Mouse (Mus musculus): ENCODE measurements around the gene Tacc2.

Gene Tacc2

GRCm38 (mm10) chr7:130688601-130689000 lies 111.4 kb downstream of the Tacc2 start:
- DNase-seq (ENCODE audit: low spot score in 2 of 2) = no peak

- no peak for DNase-seq (ENCODE audit: low spot score in 2 of 2)
Measured at GRCm38 (mm10) chr7:130690869-130691268, 113.6 kb downstream of the Tacc2 start.

GRCm38 (mm10) chr7:130691931-130692330 lies 114.7 kb downstream of the Tacc2 start:
- DNase-seq (ENCODE audit: low spot score in 2 of 2) = no peak

GRCm38 (mm10) chr7:130692392-130692942 lies 115.2 kb downstream of the Tacc2 start:
- peak; percentile 70 for DNase-seq (ENCODE audit: low spot score in 2 of 2)

GRCm38 (mm10) chr7:130692943-130693799 lies 115.9 kb downstream of the Tacc2 start:
- DNase-seq (ENCODE audit: low spot score in 2 of 2) = peak; percentile 13 to 15

- DNase-seq (ENCODE audit: low spot score in 2 of 2) = no peak
Measured at GRCm38 (mm10) chr7:130693800-130694193, 116.6 kb downstream of the Tacc2 start.

- no peak for DNase-seq (ENCODE audit: low spot score in 2 of 2)
Measured at GRCm38 (mm10) chr7:130695669-130696338, 118.6 kb downstream of the Tacc2 start.

GRCm38 (mm10) chr7:130696347-130697234 lies 119.4 kb downstream of the Tacc2 start:
- peak in 1 of 2 experiments; percentile 18 for DNase-seq (ENCODE audit: low spot score in 2 of 2)

- no peak for DNase-seq (ENCODE audit: low spot score in 2 of 2)
Measured at GRCm38 (mm10) chr7:130698480-130698879, 121.2 kb downstream of the Tacc2 start.

GRCm38 (mm10) chr7:130701336-130701735 lies 124.1 kb downstream of the Tacc2 start:
- DNase-seq (ENCODE audit: low spot score in 2 of 2) = no peak

GRCm38 (mm10) chr7:130705230-130705629 lies 128.0 kb downstream of the Tacc2 start:
- no peak for DNase-seq (ENCODE audit: low spot score in 2 of 2)

GRCm38 (mm10) chr7:130708940-130709339 lies 131.7 kb downstream of the Tacc2 start:
- DNase-seq (ENCODE audit: low spot score in 2 of 2) = no peak

GRCm38 (mm10) chr7:130709372-130710274 lies 132.4 kb downstream of the Tacc2 start:
- no peak for DNase-seq (ENCODE audit: low spot score in 2 of 2)

GRCm38 (mm10) chr7:130711851-130712250 lies 134.6 kb downstream of the Tacc2 start:
- no peak for DNase-seq (ENCODE audit: low spot score in 2 of 2)

GRCm38 (mm10) chr7:130713319-130713718 lies 136.1 kb downstream of the Tacc2 start:
- no peak for DNase-seq (ENCODE audit: low spot score in 2 of 2)

GRCm38 (mm10) chr7:130715467-130715866 lies 138.2 kb downstream of the Tacc2 start:
- no peak for DNase-seq (ENCODE audit: low spot score in 2 of 2)

GRCm38 (mm10) chr7:130716341-130716740 lies 139.1 kb downstream of the Tacc2 start:
- no peak for DNase-seq (ENCODE audit: low spot score in 2 of 2)

GRCm38 (mm10) chr7:130716989-130717388 lies 139.8 kb downstream of the Tacc2 start:
- no peak for DNase-seq (ENCODE audit: low spot score in 2 of 2)

GRCm38 (mm10) chr7:130719931-130720598 lies 142.8 kb downstream of the Tacc2 start:
- no peak for DNase-seq (ENCODE audit: low spot score in 2 of 2)
